Mouse (Mus musculus) liver, embryonic 16.5 days (tissue): Measurements from ENCODE around the gene Ambra1. TPM values are rescaled to one million over a fixed set of nuclear protein-coding genes. Genes with fewer than 3 reads are reported as not detected.

Source experiments
- ATAC-seq: fragments of 200-750 bp; cut with Nextera tagmentation; 2 replicates; pipeline ENCODE4 v1.8.0; 2017; ENCODE audit warnings: low read depth, mild to moderate bottlenecking, moderate number of reproducible peaks, moderate library complexity
- H3K27ac ChIP-seq: fragments of 300-500 bp; sonication (generic); 2 replicates; pipeline ENCODE4 v1.5.1; 2014; ENCODE audit warnings: mild to moderate bottlenecking, low read length
- H3K27me3 ChIP-seq: fragments of 300-500 bp; sonication (generic); 2 replicates; pipeline ENCODE4 v1.6.1; 2014; ENCODE audit warnings: low read depth, low read length, mixed read lengths; ENCODE audit not compliant: control insufficient read depth, insufficient read depth
- H3K36me3 ChIP-seq: fragments of 300-500 bp; sonication (generic); 2 replicates; pipeline ENCODE4 v1.6.1; 2014; ENCODE audit warnings: mild to moderate bottlenecking; ENCODE audit not compliant: control insufficient read depth, insufficient read depth
- H3K4me1 ChIP-seq: fragments of 300-500 bp; sonication (generic); 2 replicates; pipeline ENCODE4 v1.6.1; 2014; ENCODE audit warnings: low read depth, low read length, mixed read lengths; ENCODE audit not compliant: control insufficient read depth
- H3K4me2 ChIP-seq: fragments of 300-500 bp; sonication (generic); 2 replicates; pipeline ENCODE4 v1.6.1; 2014; ENCODE audit warnings: low read depth, low read length, mixed read lengths
- H3K4me3 ChIP-seq: fragments of 300-500 bp; sonication (generic); 2 replicates; pipeline ENCODE4 v1.5.1; 2014; ENCODE audit warnings: low read depth, mild to moderate bottlenecking, low read length
- H3K9ac ChIP-seq: fragments of 300-500 bp; sonication (generic); 2 replicates; pipeline ENCODE4 v1.6.1; 2014; ENCODE audit warnings: low read depth, low read length
- H3K9me3 ChIP-seq: fragments of 300-500 bp; sonication (generic); replicated peaks from 2 replicates; pipeline ENCODE4 v1.6.1; 2016; ENCODE audit warnings: low read length; ENCODE audit not compliant: control insufficient read depth
- WGBS: fragments of 180-500 bp; shearing (Covaris S2); extraction: QIAGEN DNeasy Blood & Tissue Kit; methylation state at CpG from one replicate; pipeline ENCODE4 v1.1.7; 2014; ENCODE audit not compliant: insufficient replicate concordance; 5-methylcytosine and 5-hydroxymethylcytosine counted together
- polyA plus RNA-seq: library from polyadenylated mRNA; unstranded; fragments of >200 nt; fragmentation: Nextera tagmentation; extraction: Ambion mirVana; gene quantifications from 2 replicates; pipeline ENCODE4 v1.2.1, GENCODE M21; 2015

Gene Ambra1
- polyA plus RNA-seq, 1 experiment from 2014 or later: 6.1 TPM

GRCm38 (mm10) chr2:91899141-91899540, 169.2 kb downstream of the Ambra1 start:
- no peak overlapping the region for H3K27ac ChIP-seq
- H3K9me3 ChIP-seq: no peaks in the 10 kb centered on the region
- no peak overlapping the region for H3K9ac ChIP-seq
- H3K4me1 ChIP-seq: no peaks in the 10 kb centered on the region
- 80% methylated on average over 3 of the region's 3 CpGs for WGBS
- H3K27me3 ChIP-seq: no peaks in the 10 kb centered on the region
- H3K4me3 ChIP-seq: no peak overlapping the region
- no peak overlapping the region for H3K4me2 ChIP-seq
- ATAC-seq: no peak
- H3K36me3 ChIP-seq: peaks cover 3% of the 10 kb centered on the region; the same call in 1 of the 2 replicates

GRCm38 (mm10) chr2:91900431-91900830, 170.5 kb downstream of the Ambra1 start:
- Histone ChIP-seq H3K4me3 (no peak overlapping the region), H3K36me3 (peaks cover 3% of the 10 kb centered on the region; the same call in 1 of the 2 replicates), H3K4me1 (no peaks in the 10 kb centered on the region), H3K9me3 (no peaks in the 10 kb centered on the region), H3K27ac (no peak overlapping the region), H3K9ac (no peak overlapping the region), H3K27me3 (no peaks in the 10 kb centered on the region), H3K4me2 (no peak overlapping the region)
- WGBS: 71% methylated on average over 8 of the region's 8 CpGs
- ATAC-seq: no peak

- 70% methylated on average over 5 of the region's 5 CpGs for WGBS
- no peak overlapping the region for H3K27ac ChIP-seq
- peaks cover 5% of the 10 kb centered on the region; the same call in 1 of the 2 replicates for H3K36me3 ChIP-seq
- no peak for ATAC-seq
- H3K4me1 ChIP-seq: no peaks in the 10 kb centered on the region
- no peaks in the 10 kb centered on the region for H3K27me3 ChIP-seq
- H3K9me3 ChIP-seq: no peaks in the 10 kb centered on the region
- H3K9ac ChIP-seq: no peak overlapping the region
- no peak overlapping the region for H3K4me2 ChIP-seq
- no peak overlapping the region for H3K4me3 ChIP-seq
Measured at GRCm38 (mm10) chr2:91902336-91902735, 172.4 kb downstream of the Ambra1 start.

- Histone ChIP-seq H3K27me3 (no peaks in the 10 kb centered on the region), H3K4me3 (no peak overlapping the region), H3K9ac (no peak overlapping the region), H3K36me3 (peaks cover 5% of the 10 kb centered on the region; the same call in 1 of the 2 replicates), H3K4me1 (no peaks in the 10 kb centered on the region), H3K9me3 (no peaks in the 10 kb centered on the region), H3K27ac (no peak overlapping the region), H3K4me2 (no peak overlapping the region)
- ATAC-seq: no peak
- 75% methylated on average over 3 of the region's 3 CpGs for WGBS
Measured at GRCm38 (mm10) chr2:91903171-91903925, 173.4 kb downstream of the Ambra1 start.

- 71% methylated on average over 5 of the region's 5 CpGs for WGBS
- Histone ChIP-seq H3K27ac (no peak overlapping the region), H3K4me3 (no peak overlapping the region), H3K9ac (no peak overlapping the region), H3K9me3 (no peaks in the 10 kb centered on the region), H3K27me3 (no peaks in the 10 kb centered on the region), H3K4me1 (no peaks in the 10 kb centered on the region), H3K36me3 (peaks cover 8% of the 10 kb centered on the region; the same call in 1 of the 2 replicates), H3K4me2 (no peak overlapping the region)
- no peak for ATAC-seq
Measured at GRCm38 (mm10) chr2:91904618-91905307, 174.8 kb downstream of the Ambra1 start.

GRCm38 (mm10) chr2:91906141-91906540, 176.2 kb downstream of the Ambra1 start:
- Histone ChIP-seq H3K9me3 (no peaks in the 10 kb centered on the region), H3K9ac (no peak overlapping the region), H3K4me2 (no peak overlapping the region), H3K4me1 (no peaks in the 10 kb centered on the region), H3K27ac (no peak overlapping the region), H3K36me3 (peaks cover 5% of the 10 kb centered on the region; the same call in 1 of the 2 replicates), H3K27me3 (no peaks in the 10 kb centered on the region), H3K4me3 (no peak overlapping the region)
- ATAC-seq: no peak
- 83% methylated on average over 2 of the region's 2 CpGs for WGBS

GRCm38 (mm10) chr2:91912616-91913015, 182.7 kb downstream of the Ambra1 start:
- Histone ChIP-seq H3K27ac (no peak overlapping the region), H3K9me3 (no peaks in the 10 kb centered on the region), H3K27me3 (no peaks in the 10 kb centered on the region), H3K4me3 (no peak overlapping the region), H3K4me2 (no peak overlapping the region), H3K9ac (no peak overlapping the region), H3K36me3 (peaks cover 11% of the 10 kb centered on the region), H3K4me1 (peaks cover 19% of the 10 kb centered on the region)
- WGBS: 53% methylated on average over 3 of the region's 3 CpGs
- no peak for ATAC-seq

GRCm38 (mm10) chr2:91913328-91914110, 183.6 kb downstream of the Ambra1 start:
- Histone ChIP-seq H3K9ac (no peak overlapping the region), H3K4me1 (peaks cover 19% of the 10 kb centered on the region), H3K9me3 (no peaks in the 10 kb centered on the region), H3K4me2 (no peak overlapping the region), H3K27ac (no peak overlapping the region), H3K4me3 (no peak overlapping the region), H3K36me3 (peaks cover 9% of the 10 kb centered on the region), H3K27me3 (no peaks in the 10 kb centered on the region)
- 60% methylated on average over 7 of the region's 7 CpGs for WGBS
- ATAC-seq: no peak
